Mouse (Mus musculus) C2C12 (cell line): Measurements from ENCODE around the gene Tcf12. TPM values are rescaled to one million over a fixed set of nuclear protein-coding genes. Genes with fewer than 3 reads are reported as not detected.

Source experiments
- H3K27me3 ChIP-seq: one replicate; pipeline ENCODE4 v1.6.1; 2011; ENCODE audit not compliant: control insufficient read depth, insufficient read depth, insufficient read length
- H3K36me3 ChIP-seq: one replicate; pipeline ENCODE4 v1.6.1; 2011; ENCODE audit not compliant: control insufficient read depth, insufficient read depth
- H3K4me3 ChIP-seq: one replicate; pipeline ENCODE4 v1.5.1; 2011; ENCODE audit warnings: mild to moderate bottlenecking, control low read depth; ENCODE audit not compliant: poor library complexity, insufficient read depth, severe bottlenecking
- H3K79me2 ChIP-seq: one replicate; pipeline ENCODE4 v1.6.1; 2011; ENCODE audit not compliant: control insufficient read depth, insufficient read depth
- H3K79me3 ChIP-seq: one replicate; pipeline ENCODE4 v1.6.1; 2011; ENCODE audit warnings: low read depth, control low read depth
- H3ac ChIP-seq: one replicate; pipeline ENCODE3; 2011; ENCODE audit warnings: low read depth; ENCODE audit not compliant: control insufficient read depth, insufficient read length
- CEBPB ChIP-seq: IDR thresholded peaks from one replicate; pipeline ENCODE4 v1.6.1; 2011; ENCODE audit warnings: low read depth, mild to moderate bottlenecking, control low read depth, moderate library complexity
- CTCF ChIP-seq: IDR thresholded peaks from one replicate; pipeline ENCODE4 v1.5.1; 2011; ENCODE audit not compliant: control insufficient read depth, insufficient read depth, insufficient read length
- FOSL1 ChIP-seq: IDR thresholded peaks from one replicate; pipeline ENCODE4 v1.8.0; 2011; ENCODE audit warnings: mild to moderate bottlenecking, low read length; ENCODE audit not compliant: poor library complexity, insufficient read depth, severe bottlenecking
- MAX ChIP-seq: IDR thresholded peaks from one replicate; pipeline ENCODE4 v1.6.1; 2011; ENCODE audit warnings: mild to moderate bottlenecking, control low read depth
- MYOD1 ChIP-seq: IDR thresholded peaks from one replicate; pipeline ENCODE4 v1.6.1; 2011; ENCODE audit warnings: low read depth; ENCODE audit not compliant: control insufficient read depth, insufficient read length
- MYOG ChIP-seq: IDR thresholded peaks from one replicate; pipeline ENCODE4 v1.6.1; 2011; ENCODE audit not compliant: control insufficient read depth, insufficient read length; ENCODE audit errors: extremely low read depth
- USF1 ChIP-seq: IDR thresholded peaks from one replicate; pipeline ENCODE4 v1.6.1; 2011; ENCODE audit warnings: low read depth, mild to moderate bottlenecking, control low read depth, moderate library complexity
- polyA plus RNA-seq: library from polyadenylated mRNA; unstranded; fragments of >200 nt; fragmentation: generic; extraction: Trizol; gene quantifications from one replicate; pipeline ENCODE4 v1.2.1, GENCODE M21; 2012; ENCODE audit warnings: missing spikeins

Tcf12 gene
- polyA plus RNA-seq, 1 experiment: 26.2 TPM

DNA sequence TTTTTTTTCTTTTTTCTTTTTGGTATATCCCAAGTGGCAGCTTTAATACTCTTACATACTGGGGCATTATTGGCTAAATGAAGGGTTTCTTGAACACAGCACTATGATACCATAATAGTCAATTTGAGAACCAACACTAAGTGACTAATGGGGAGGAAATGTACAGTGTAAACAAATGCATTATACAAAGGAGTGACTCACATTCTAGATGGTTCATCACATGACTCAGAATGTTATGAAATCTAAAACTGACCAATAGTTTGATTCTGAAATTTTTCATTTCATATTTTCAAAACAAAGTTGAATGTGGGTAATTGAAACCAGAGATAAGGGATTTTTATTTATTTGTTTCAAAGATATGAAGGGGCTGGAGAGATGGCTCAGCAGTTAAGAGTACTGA lies 169.2 kb downstream of the Tcf12 start:
- TF ChIP-seq CEBPB (peak; percentile 51), FOSL1 (peak; percentile 91), MYOG (no peak), MYOD1 (no peak), USF1 (peak; percentile 88)
- Histone ChIP-seq H3K79me3 (peaks cover 3% of the 10 kb centered on the region), H3K4me3 (no peak overlapping the region), H3K36me3 (peaks cover under 1% of the 10 kb centered on the region), H3ac (no peak overlapping the region), H3K27me3 (no peaks in the 10 kb centered on the region), H3K79me2 (peaks cover 6% of the 10 kb centered on the region)

DNA sequence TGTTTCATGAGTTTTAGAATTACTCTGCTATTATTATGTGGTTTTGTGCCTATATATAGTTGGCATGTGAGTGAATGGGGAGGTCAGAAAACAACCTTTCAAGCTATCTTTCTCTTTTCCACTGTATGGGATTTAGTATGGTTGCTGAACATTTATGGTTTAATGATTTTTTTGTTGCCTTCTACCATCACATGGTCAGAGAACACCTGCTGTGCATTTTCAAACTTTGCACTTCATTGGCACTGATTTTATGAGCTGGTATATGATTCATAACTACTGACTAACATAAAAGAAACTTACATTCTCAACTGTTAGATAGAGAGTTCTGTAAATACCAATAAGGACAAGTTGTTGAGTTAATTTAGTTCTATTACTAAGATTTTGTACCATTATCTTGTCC lies 171.7 kb downstream of the Tcf12 start:
- TF ChIP-seq MYOD1 (peak; percentile 75), CTCF (no peak), USF1 (peak; percentile 81), CEBPB (no peak)
- H3K79me2 ChIP-seq: peaks cover 6% of the 10 kb centered on the region
- H3ac ChIP-seq: no peak overlapping the region
- H3K79me3 ChIP-seq: peaks cover 3% of the 10 kb centered on the region
- no peak overlapping the region for H3K4me3 ChIP-seq
- H3K27me3 ChIP-seq: no peaks in the 10 kb centered on the region
- H3K36me3 ChIP-seq: no peaks in the 10 kb centered on the region

DNA sequence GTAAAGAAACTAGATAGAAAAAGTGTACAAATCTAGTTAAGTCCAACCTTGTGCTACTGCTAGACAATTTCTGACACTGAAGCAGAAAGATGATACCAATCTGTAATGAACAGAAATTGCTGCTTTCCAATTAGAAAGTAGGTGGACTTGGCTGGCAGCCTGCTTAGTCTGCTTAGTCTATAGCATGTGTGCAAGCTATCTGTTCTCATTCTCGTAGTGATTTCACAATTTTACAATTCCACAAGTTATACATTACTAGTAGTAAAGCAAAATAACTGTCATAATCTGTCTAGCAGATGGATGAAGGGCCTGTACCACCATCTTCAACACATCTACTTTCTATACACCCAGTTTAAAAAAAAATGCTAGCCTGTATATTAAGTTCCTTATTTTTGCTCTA lies 175.5 kb downstream of the Tcf12 start:
- Histone ChIP-seq H3ac (no peak overlapping the region), H3K27me3 (no peaks in the 10 kb centered on the region), H3K4me3 (no peak overlapping the region), H3K36me3 (no peaks in the 10 kb centered on the region), H3K79me3 (peaks cover 1% of the 10 kb centered on the region), H3K79me2 (peaks cover 6% of the 10 kb centered on the region)
- TF ChIP-seq USF1 (no peak), CEBPB (no peak), CTCF (no peak)

DNA sequence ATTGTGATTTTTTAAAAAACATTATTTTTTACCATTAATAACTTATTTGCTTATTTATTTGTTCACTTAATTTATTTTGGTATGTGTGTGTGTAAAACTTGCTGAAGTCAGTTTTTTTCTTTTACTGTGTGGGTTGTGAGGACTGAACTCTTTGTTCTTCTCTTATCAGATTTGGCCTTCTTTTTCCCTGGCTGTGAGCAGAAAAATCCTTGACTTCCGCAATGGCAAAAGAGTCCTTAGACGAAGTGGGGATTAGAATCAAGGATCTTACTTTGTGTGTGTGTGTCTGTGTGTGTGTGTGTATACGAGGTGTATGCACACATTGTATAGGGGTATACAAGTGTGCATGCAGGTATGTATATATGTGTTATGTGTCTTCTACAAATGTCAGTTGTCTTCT lies 176.8 kb downstream of the Tcf12 start:
- no peaks in the 10 kb centered on the region for H3K36me3 ChIP-seq
- no peak overlapping the region for H3ac ChIP-seq
- no peak overlapping the region for H3K4me3 ChIP-seq
- no peaks in the 10 kb centered on the region for H3K27me3 ChIP-seq
- H3K79me3 ChIP-seq: peaks cover 1% of the 10 kb centered on the region
- no peak for TF ChIP-seq CEBPB
- H3K79me2 ChIP-seq: peaks cover 6% of the 10 kb centered on the region

DNA sequence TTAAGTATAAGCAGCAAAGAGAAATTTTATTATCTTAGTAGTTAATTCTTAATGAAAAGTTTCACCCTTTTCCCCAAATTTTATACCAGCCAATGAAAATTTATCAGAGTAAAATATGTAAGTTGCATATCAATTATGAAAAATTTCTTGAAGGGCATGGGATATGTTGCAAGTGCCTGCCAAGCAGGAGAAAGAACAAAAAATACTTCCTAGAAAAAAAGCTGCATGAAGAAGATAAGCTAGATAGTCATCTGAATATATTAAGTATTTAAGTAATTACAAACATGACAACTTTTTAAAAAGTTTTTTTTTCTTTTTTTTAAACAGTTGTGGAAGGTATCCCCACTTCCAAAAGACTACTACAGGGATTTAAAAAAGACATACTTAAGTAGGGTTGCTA lies 179.7 kb downstream of the Tcf12 start:
- TF ChIP-seq CEBPB (no peak), MAX (no peak), USF1 (no peak), CTCF (no peak), MYOD1 (no peak), FOSL1 (no peak), MYOG (no peak)
- Histone ChIP-seq H3ac (no peak overlapping the region), H3K27me3 (no peaks in the 10 kb centered on the region), H3K36me3 (no peaks in the 10 kb centered on the region), H3K79me3 (no peaks in the 10 kb centered on the region), H3K79me2 (no peaks in the 10 kb centered on the region), H3K4me3 (no peak overlapping the region)

DNA sequence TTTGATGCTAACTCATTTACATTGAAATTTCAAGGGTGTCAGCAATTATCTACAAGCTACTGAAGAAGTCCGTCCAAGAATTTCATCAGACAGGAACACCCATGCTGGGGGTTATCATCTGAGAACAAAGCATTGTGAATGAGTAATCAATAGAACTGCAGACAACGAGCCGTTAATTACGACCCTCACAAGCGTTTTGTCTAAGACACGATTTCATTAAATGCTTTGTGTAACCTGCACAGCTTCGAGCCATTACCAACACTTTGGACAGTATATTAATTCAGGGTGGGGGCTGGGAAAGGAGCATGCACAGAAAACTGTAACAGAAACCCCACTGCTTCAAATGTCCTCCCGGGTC lies 180.3 kb downstream of the Tcf12 start:
- Histone ChIP-seq H3K27me3 (no peaks in the 10 kb centered on the region), H3K79me2 (no peaks in the 10 kb centered on the region), H3K4me3 (no peak overlapping the region), H3K36me3 (no peaks in the 10 kb centered on the region), H3ac (no peak overlapping the region), H3K79me3 (no peaks in the 10 kb centered on the region)
- TF ChIP-seq USF1: no peak
- no peak for TF ChIP-seq MYOG
- no peak for TF ChIP-seq CTCF
- TF ChIP-seq FOSL1: no peak
- no peak for TF ChIP-seq MAX
- TF ChIP-seq MYOD1: no peak
- no peak for TF ChIP-seq CEBPB
